In the genomic region with DNA sequence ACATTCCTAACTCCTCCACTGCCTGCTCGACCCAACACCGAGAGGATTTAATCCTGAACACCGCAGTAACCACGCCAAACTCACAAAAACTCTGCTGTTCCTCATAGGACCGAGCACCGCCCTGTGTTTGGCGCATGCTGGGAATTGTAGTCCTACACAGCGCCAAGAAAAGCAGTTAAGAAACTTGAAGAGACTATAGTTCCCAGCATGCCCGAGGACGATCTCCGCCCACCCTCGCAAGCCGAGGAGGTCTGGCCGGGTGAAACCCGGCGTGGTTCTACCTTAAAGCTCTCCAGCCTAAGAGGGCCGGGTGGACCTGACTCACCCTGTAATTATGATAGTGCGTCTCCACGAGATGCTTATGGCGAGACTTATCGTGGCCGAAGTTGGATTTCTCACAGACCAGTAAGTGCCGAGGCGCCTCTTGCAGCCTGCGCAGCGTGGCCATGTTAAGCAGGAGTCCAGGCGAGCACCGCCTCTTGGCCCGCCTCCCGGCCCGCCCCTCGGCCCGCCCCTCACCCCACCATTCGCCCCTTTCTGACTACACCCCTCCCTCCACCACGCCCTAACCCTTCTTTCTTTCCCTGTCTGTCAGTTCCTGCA, we compare ENCODE assay signal across 8 mouse cellular contexts. TPM values are rescaled to one million over a fixed set of nuclear protein-coding genes. Genes with fewer than 3 reads are reported as not detected.
DNase-seq lines count a peak whose midpoint lies in the region; ATAC-seq lines count a peak whose summit lies in the region.

TSS of gene Rpp40 (minus strand) at position 481 of the 603 bp plus-strand sequence.

- H3K36me3 ChIP-seq in forebrain, embryonic 14.5 days (ENCODE audit: control insufficient read depth, insufficient read depth, low read length) = no peaks in the 10 kb centered on the region
- H3K36me3 ChIP-seq in neural tube, embryonic 15.5 days = no peaks in the 10 kb centered on the region

- H3K27me3 ChIP-seq in forebrain, embryonic 14.5 days (replicated peaks; ENCODE audit: control insufficient read depth, insufficient read depth, low read length) = no peaks in the 10 kb centered on the region
- H3K27me3 ChIP-seq in neural tube, embryonic 15.5 days (replicated peaks) = no peaks in the 10 kb centered on the region

- H3K9me3 ChIP-seq in forebrain, embryonic 14.5 days (replicated peaks; ENCODE audit: control insufficient read depth, low read length) = no peaks in the 10 kb centered on the region
- no peaks in the 10 kb centered on the region for H3K9me3 ChIP-seq in neural tube, embryonic 15.5 days (replicated peaks)

- peak; percentile 95 for DNase-seq in ES-CJ7 (ENCODE audit: low read depth, low spot score)
- peak; percentile 83 for DNase-seq in cerebellum, adult 11 months
- DNase-seq in forebrain, embryonic 14.5 days (ENCODE audit: low spot score) = peak; percentile 97
- peak; percentile 85 to 91 for DNase-seq in heart, postnatal 14 days
- peak; percentile 93 for DNase-seq in layer of hippocampus, adult 11-12 months (ENCODE audit: low spot score)
- peak; percentile 94 to 95 for DNase-seq in lung, adult 18-20 months
- DNase-seq in testis, postnatal 14 days (ENCODE audit: low spot score) = peak; percentile 91

- H3K4me3 ChIP-seq in forebrain, embryonic 14.5 days (ENCODE audit: low read depth, low read length) = peak within 1 kb of the TSS; percentile 60
- peak within 1 kb of the TSS; percentile 81 for H3K4me3 ChIP-seq in neural tube, embryonic 15.5 days (replicated peaks)

- intact Hi-C loops in heart, postnatal 14 days (cut with DNase I) = no loop called here

- no peak within 1 kb of the TSS for H3K27ac ChIP-seq in forebrain, embryonic 14.5 days (ENCODE audit: low read depth, low read length)
- H3K27ac ChIP-seq in neural tube, embryonic 15.5 days (replicated peaks) = peak within 1 kb of the TSS; percentile 66; the same call in 1 of the 2 replicates

- no peaks in the 10 kb centered on the region for H3K4me1 ChIP-seq in forebrain, embryonic 14.5 days (ENCODE audit: control insufficient read depth, insufficient read depth, low read length)
- H3K4me1 ChIP-seq in neural tube, embryonic 15.5 days = peaks cover 2% of the 10 kb centered on the region; the same call in 1 of the 2 replicates

- peak within 1 kb of the TSS; percentile 65 for H3K9ac ChIP-seq in forebrain, embryonic 14.5 days (ENCODE audit: low read length)
- peak within 1 kb of the TSS; percentile 59 for H3K9ac ChIP-seq in neural tube, embryonic 15.5 days (replicated peaks)

- WGBS in forebrain, embryonic 14.5 days = under 1% methylated on average over 35 of the region's 35 CpGs
- under 1% methylated on average over 35 of the region's 35 CpGs for WGBS in neural tube, embryonic 15.5 days

- peak; percentile 100 for ATAC-seq in forebrain, embryonic 14.5 days
- ATAC-seq in neural tube, embryonic 15.5 days (ENCODE audit: low FRiP score) = peak; percentile 100

- H3K4me2 ChIP-seq in forebrain, embryonic 14.5 days (ENCODE audit: low read length) = peak within 1 kb of the TSS; percentile 63
- peak within 1 kb of the TSS; percentile 75 for H3K4me2 ChIP-seq in neural tube, embryonic 15.5 days

RNA-seq across cellular contexts. Expression of gene Rpp40, which starts in this region (rescaled TPM):
- 7.8 and 9.2 TPM in 2 replicates for polyA plus RNA-seq in forebrain, embryonic 14.5 days (2014; fragmentation: Nextera tagmentation; extraction: Ambion mirVana)
- 1 to 10 TPM; 3.5 to 4.7 TPM for total RNA-seq in heart, postnatal 14 days (2021)
- polyA plus RNA-seq in neural tube, embryonic 15.5 days (2015; fragmentation: Nextera tagmentation; extraction: Ambion mirVana) = 7.9 and 12.0 TPM in 2 replicates
